22 mouse cellular contexts compared by ENCODE assay signal in the genomic region with DNA sequence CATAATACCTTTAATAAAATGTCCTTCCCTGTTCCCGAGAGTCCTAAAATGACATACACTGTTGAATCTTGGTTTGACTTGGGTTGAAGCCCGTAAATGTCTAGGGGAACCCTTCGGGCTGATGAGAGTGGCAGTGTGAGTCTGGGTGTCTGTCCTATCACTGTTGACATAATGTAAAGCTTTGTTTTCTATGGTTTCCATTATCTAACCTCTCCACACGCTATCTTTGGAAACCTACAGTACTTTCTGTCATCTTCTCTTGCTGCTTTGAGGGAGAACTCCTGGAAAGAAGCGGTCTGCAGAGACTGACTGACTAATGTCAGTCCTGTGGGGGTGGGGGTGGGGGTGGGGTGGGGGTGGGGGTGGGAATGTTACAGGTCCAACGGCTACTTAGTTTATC. TPM values are rescaled to one million over a fixed set of nuclear protein-coding genes. Genes with fewer than 3 reads are reported as not detected.
A peak's percentile ranks its signal among the peaks of the same experiment; 100 is the strongest.
DNase-seq lines count a peak whose midpoint lies in the region; ATAC-seq and TF ChIP-seq lines count a peak whose summit lies in the region.
"Had no signal": no experiment of that assay in that cellular context is flagged by ENCODE, and none has a peak within 500 bp of the region (broad histone marks: within the 10 kb centered on the region; RNA-seq: fewer than 3 reads in every experiment).

No protein-coding gene starts in this region.

- TF ChIP-seq CTCF in liver, postnatal 0 days (IDR thresholded peaks at IDR 0.05; ENCODE audit: low read depth) = no peak

- no peaks in the 10 kb centered on the region; the same call in 1 of the 2 replicates for H3K4me1 ChIP-seq in liver, embryonic 11.5 days (replicated peaks; ENCODE audit: control insufficient read depth, insufficient read depth, low read length)
- H3K4me1 ChIP-seq in liver, postnatal 0 days (ENCODE audit: insufficient read depth) = no peaks in the 10 kb centered on the region
- peaks cover 16% of the 10 kb centered on the region for H3K4me1 ChIP-seq in liver, embryonic 15.5 days (replicated peaks)
- no peaks in the 10 kb centered on the region for H3K4me1 ChIP-seq in hindbrain, embryonic 13.5 days (replicated peaks)
- H3K4me1 ChIP-seq in hindbrain, embryonic 10.5 days (replicated peaks) = no peaks in the 10 kb centered on the region
- H3K4me1 ChIP-seq: forebrain, embryonic 12.5 days; heart, embryonic 15.5 days; hindbrain, embryonic 15.5 days had no signal

- no peak for DNase-seq in liver, embryonic 11.5 days (ENCODE audit: low spot score)
- no peak for DNase-seq in liver, postnatal 0 days
- DNase-seq in c-Kit-positive CD71-positive TER-119-negative erythroid progenitor cells, embryonic 14.5 days (ENCODE audit: low read depth) = peak; percentile 48
- DNase-seq in MN1 (ENCODE audit: low spot score) = no peak
- DNase-seq in hindbrain, embryonic 10.5 days (ENCODE audit: low spot score) = no peak
- DNase-seq: adrenal gland, adult 2 months; adrenal gland, postnatal 25 days; B cell, adult 2 months; cerebellum, adult 11-12 months; cerebellum, adult 9-10 months; cerebellum, postnatal 25 days; gastrocnemius, postnatal 14 days; heart, adult 2 months; heart, postnatal 14 days had no signal

- 53% methylated on average over 6 of the region's 6 CpGs for WGBS in liver, embryonic 11.5 days
- 50% methylated on average over 6 of the region's 6 CpGs for WGBS in liver, postnatal 0 days (ENCODE audit: insufficient replicate concordance)
- WGBS in liver, embryonic 15.5 days (ENCODE audit: insufficient replicate concordance) = 37% methylated on average over 6 of the region's 6 CpGs
- 88% methylated on average over 6 of the region's 6 CpGs for WGBS in hindbrain, embryonic 13.5 days
- WGBS in hindbrain, embryonic 10.5 days = 89% methylated on average over 6 of the region's 6 CpGs

- H3K4me2 ChIP-seq in liver, embryonic 11.5 days = no peak overlapping the region
- no peak overlapping the region for H3K4me2 ChIP-seq in liver, postnatal 0 days (ENCODE audit: low read depth, low read length)
- no peak overlapping the region for H3K4me2 ChIP-seq in liver, embryonic 15.5 days
- no peak overlapping the region for H3K4me2 ChIP-seq in hindbrain, embryonic 13.5 days
- H3K4me2 ChIP-seq: embryonic facial prominence, embryonic 13.5 days; forebrain, embryonic 12.5 days; heart, embryonic 11.5 days; heart, embryonic 15.5 days; hindbrain, embryonic 15.5 days had no signal

- TF ChIP-seq EP300 in liver, postnatal 0 days (IDR thresholded peaks at IDR 0.05; ENCODE audit: low read depth) = no peak

- H3K27me3 ChIP-seq in liver, embryonic 11.5 days (replicated peaks; ENCODE audit: control insufficient read depth, insufficient read depth, low read length) = no peaks in the 10 kb centered on the region
- H3K27me3 ChIP-seq in liver, postnatal 0 days (ENCODE audit: insufficient read depth, low read length) = no peaks in the 10 kb centered on the region
- H3K27me3 ChIP-seq in liver, embryonic 15.5 days = no peaks in the 10 kb centered on the region
- H3K27me3 ChIP-seq in hindbrain, embryonic 13.5 days = no peaks in the 10 kb centered on the region
- H3K27me3 ChIP-seq in hindbrain, embryonic 10.5 days (ENCODE audit: insufficient read depth, poor library complexity, severe bottlenecking) = no peaks in the 10 kb centered on the region
- H3K27me3 ChIP-seq: embryonic facial prominence, embryonic 13.5 days; forebrain, embryonic 12.5 days; heart, embryonic 15.5 days; hindbrain, embryonic 15.5 days had no signal

- H3K27ac ChIP-seq in liver, embryonic 11.5 days (ENCODE audit: low read depth, low read length) = no peak overlapping the region
- no peak overlapping the region for H3K27ac ChIP-seq in liver, postnatal 0 days (ENCODE audit: low read depth)
- H3K27ac ChIP-seq in liver, embryonic 15.5 days (replicated peaks) = no peak overlapping the region
- H3K27ac ChIP-seq in hindbrain, embryonic 13.5 days = no peak overlapping the region
- no peak overlapping the region for H3K27ac ChIP-seq in hindbrain, embryonic 10.5 days
- H3K27ac ChIP-seq: embryonic facial prominence, embryonic 13.5 days; forebrain, embryonic 12.5 days; heart, adult 2 months; heart, embryonic 15.5 days; hindbrain, embryonic 15.5 days had no signal

- no peak overlapping the region for H3K4me3 ChIP-seq in liver, embryonic 11.5 days (ENCODE audit: low read depth, low read length)
- H3K4me3 ChIP-seq in liver, postnatal 0 days (ENCODE audit: low read depth, low read length) = no peak overlapping the region
- no peak overlapping the region for H3K4me3 ChIP-seq in liver, embryonic 15.5 days (replicated peaks)
- no peak overlapping the region for H3K4me3 ChIP-seq in hindbrain, embryonic 13.5 days
- no peak overlapping the region for H3K4me3 ChIP-seq in hindbrain, embryonic 10.5 days
- H3K4me3 ChIP-seq: embryonic facial prominence, embryonic 13.5 days; forebrain, embryonic 12.5 days; heart, adult 2 months; heart, embryonic 15.5 days; hindbrain, embryonic 15.5 days had no signal

- peaks cover 8% of the 10 kb centered on the region; the same call in 1 of the 2 replicates for H3K9me3 ChIP-seq in liver, embryonic 11.5 days (ENCODE audit: control insufficient read depth, low read length)
- peaks cover 2% of the 10 kb centered on the region; the same call in 1 of the 2 replicates for H3K9me3 ChIP-seq in liver, postnatal 0 days (ENCODE audit: low read length)
- H3K9me3 ChIP-seq in liver, embryonic 15.5 days (replicated peaks) = no peaks in the 10 kb centered on the region
- no peaks in the 10 kb centered on the region; the same call in 1 of the 2 replicates for H3K9me3 ChIP-seq in hindbrain, embryonic 13.5 days
- peaks cover 11% of the 10 kb centered on the region; the same call in 1 of the 2 replicates for H3K9me3 ChIP-seq in hindbrain, embryonic 10.5 days
- H3K9me3 ChIP-seq: forebrain, embryonic 12.5 days; heart, embryonic 15.5 days had no signal

- H3K9ac ChIP-seq in liver, embryonic 11.5 days (ENCODE audit: low read depth, low read length) = no peak overlapping the region
- no peak overlapping the region for H3K9ac ChIP-seq in liver, postnatal 0 days (replicated peaks)
- no peak overlapping the region for H3K9ac ChIP-seq in liver, embryonic 15.5 days
- H3K9ac ChIP-seq in hindbrain, embryonic 13.5 days = no peak overlapping the region
- H3K9ac ChIP-seq: embryonic facial prominence, embryonic 13.5 days; forebrain, embryonic 12.5 days; heart, embryonic 15.5 days; hindbrain, embryonic 15.5 days had no signal

- ATAC-seq in liver, embryonic 11.5 days (replicated peaks; ENCODE audit: low FRiP score) = peak; percentile 79
- ATAC-seq in liver, postnatal 0 days = no peak
- ATAC-seq in liver, embryonic 15.5 days (ENCODE audit: insufficient read depth) = peak; percentile 62
- ATAC-seq in hindbrain, embryonic 13.5 days (ENCODE audit: low FRiP score) = no peak
- ATAC-seq: forebrain, embryonic 16.5 days had no signal

- H3K36me3 ChIP-seq in liver, embryonic 11.5 days (ENCODE audit: control insufficient read depth, insufficient read depth, low read length) = no peaks in the 10 kb centered on the region
- no peaks in the 10 kb centered on the region for H3K36me3 ChIP-seq in liver, postnatal 0 days (replicated peaks; ENCODE audit: insufficient read depth, low read length)
- H3K36me3 ChIP-seq in liver, embryonic 15.5 days (replicated peaks) = no peaks in the 10 kb centered on the region
- no peaks in the 10 kb centered on the region for H3K36me3 ChIP-seq in hindbrain, embryonic 13.5 days
- H3K36me3 ChIP-seq in hindbrain, embryonic 10.5 days = no peaks in the 10 kb centered on the region
- H3K36me3 ChIP-seq: embryonic facial prominence, embryonic 13.5 days; forebrain, embryonic 12.5 days; heart, embryonic 15.5 days; hindbrain, embryonic 15.5 days had no signal

RNA-seq across cellular contexts. Expression of a gene that starts 39.0 kb away (rescaled TPM):
- polyA plus RNA-seq in liver, embryonic 11.5 days (2014; fragmentation: Nextera tagmentation; extraction: Ambion mirVana) = 501 and 546 TPM in 2 replicates
- 95.6 and 102 TPM in 2 replicates for polyA plus RNA-seq in liver, postnatal 0 days (2015; fragmentation: Nextera tagmentation; extraction: Ambion mirVana)
- polyA plus RNA-seq in liver, embryonic 15.5 days (2015; fragmentation: Nextera tagmentation; extraction: Ambion mirVana) = 305 and 316 TPM in 2 replicates
- polyA plus RNA-seq in hindbrain, embryonic 13.5 days (2015; fragmentation: Nextera tagmentation; extraction: Ambion mirVana) = 69.7 and 71.2 TPM in 2 replicates
- 51.6 and 58.7 TPM in 2 replicates for polyA plus RNA-seq in hindbrain, embryonic 10.5 days (2016; fragmentation: Nextera tagmentation; extraction: Ambion mirVana)

Comparison
In these comparisons a context has a peak if more than half of its experiments do, and no peak if none do; other contexts are left out.
1. ATAC-seq: peak in liver, embryonic 11.5 days (single experiment) and liver, embryonic 15.5 days (single experiment); none in liver, postnatal 0 days (single experiment) and hindbrain, embryonic 13.5 days (single experiment).